Mouse (Mus musculus): ENCODE results near the gene Cdc73.

Cdc73 gene

DNA sequence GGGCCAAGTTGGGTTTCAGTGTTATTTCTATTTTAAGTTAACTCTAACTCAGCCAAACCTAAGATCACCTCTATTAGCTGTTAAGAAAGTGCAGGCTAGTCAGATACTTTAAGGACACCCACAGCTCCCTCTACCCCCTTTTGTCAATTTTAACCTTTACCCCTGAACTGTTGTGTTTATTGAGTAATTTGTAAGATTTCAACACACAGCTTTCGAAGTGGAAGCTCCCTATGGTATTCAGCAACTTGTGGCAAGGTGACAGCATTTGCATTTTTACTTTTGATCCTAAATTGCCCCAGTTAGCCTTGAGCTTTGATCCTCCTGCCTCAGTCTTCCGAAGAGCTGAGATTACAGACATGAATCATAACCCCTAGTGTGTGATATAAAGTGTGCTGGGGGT lies 148.1 kb downstream of the Cdc73 start:
- DNase-seq (ENCODE audit: extremely low spot score, low spot score): no peak
